Mouse (Mus musculus) forebrain, postnatal 0 days (tissue): ENCODE data around the gene Jchain. TPM values are rescaled to one million over a fixed set of nuclear protein-coding genes. Genes with fewer than 3 reads are reported as not detected.
"Not testable (repeated sequence)": the region's sequence is repeated elsewhere in the genome, so short reads cannot be mapped to it uniquely, and the experiment has no call there.

Experiments
- ATAC-seq: fragments of 200-750 bp; cut with Nextera tagmentation; 2 replicates; pipeline ENCODE4 v1.8.0; 2017; ENCODE audit warnings: mild to moderate bottlenecking, moderate library complexity
- DNase-seq: peaks from one replicate; pipeline ENCODE4 v3.0.0-alpha.2; 2015
- H3K27ac ChIP-seq: fragments of 300-500 bp; sonication (generic); 2 replicates; pipeline ENCODE4 v1.5.1; 2014; ENCODE audit warnings: low read depth, mild to moderate bottlenecking, antibody characterized with exemption, low read length, moderate library complexity, mixed read lengths
- H3K27me3 ChIP-seq: fragments of 300-500 bp; sonication (generic); 2 replicates; pipeline ENCODE4 v1.6.1; 2014; ENCODE audit warnings: mild to moderate bottlenecking, low read length, mixed read lengths; ENCODE audit not compliant: insufficient read depth
- H3K36me3 ChIP-seq: fragments of 300-500 bp; sonication (generic); 2 replicates; pipeline ENCODE4 v1.6.1; 2014; ENCODE audit warnings: mild to moderate bottlenecking, moderate library complexity; ENCODE audit not compliant: insufficient read depth
- H3K4me1 ChIP-seq: fragments of 300-500 bp; sonication (generic); 2 replicates; pipeline ENCODE4 v1.6.1; 2014; ENCODE audit warnings: antibody characterized with exemption; ENCODE audit not compliant: insufficient read depth
- H3K4me2 ChIP-seq: fragments of 300-500 bp; sonication (generic); 2 replicates; pipeline ENCODE4 v1.6.1; 2014; ENCODE audit warnings: low read depth, mild to moderate bottlenecking, moderate library complexity
- H3K4me3 ChIP-seq: fragments of 300-500 bp; sonication (generic); 2 replicates; pipeline ENCODE4 v1.5.1; 2014; ENCODE audit warnings: low read depth, low read length, mixed read lengths
- H3K9ac ChIP-seq: fragments of 300-500 bp; sonication (generic); 2 replicates; pipeline ENCODE4 v1.6.1; 2014; ENCODE audit warnings: mild to moderate bottlenecking
- H3K9me3 ChIP-seq: fragments of 300-500 bp; sonication (generic); 2 replicates; pipeline ENCODE4 v1.6.1; 2016; ENCODE audit warnings: low read length
- CTCF ChIP-seq: sonication (generic); IDR thresholded peaks from 2 replicates; pipeline ENCODE4 v1.5.1; 2016; ENCODE audit warnings: antibody characterized with exemption, control low read depth, low read depth
- WGBS: fragments of 180-500 bp; shearing (Covaris S2); extraction: QIAGEN DNeasy Blood & Tissue Kit; methylation state at CpG from one replicate; pipeline ENCODE4 v1.1.7; 2014; 5-methylcytosine and 5-hydroxymethylcytosine counted together
- polyA plus RNA-seq: library from polyadenylated mRNA; unstranded; fragments of >200 nt; fragmentation: Nextera tagmentation; extraction: Ambion mirVana; gene quantifications from 2 replicates; pipeline ENCODE4 v1.2.1, GENCODE M21; 2015
- total RNA-seq: library from RNA; depleted of rRNA; stranded (reverse); fragments of >200 nt; gene quantifications from 2 replicates; pipeline ENCODE4 v1.2.3, GENCODE M21; 2014

Jchain gene
- total and polyA plus RNA-seq, 2 experiments from 2014 or later = 0.14 to 0.28 TPM

DNA sequence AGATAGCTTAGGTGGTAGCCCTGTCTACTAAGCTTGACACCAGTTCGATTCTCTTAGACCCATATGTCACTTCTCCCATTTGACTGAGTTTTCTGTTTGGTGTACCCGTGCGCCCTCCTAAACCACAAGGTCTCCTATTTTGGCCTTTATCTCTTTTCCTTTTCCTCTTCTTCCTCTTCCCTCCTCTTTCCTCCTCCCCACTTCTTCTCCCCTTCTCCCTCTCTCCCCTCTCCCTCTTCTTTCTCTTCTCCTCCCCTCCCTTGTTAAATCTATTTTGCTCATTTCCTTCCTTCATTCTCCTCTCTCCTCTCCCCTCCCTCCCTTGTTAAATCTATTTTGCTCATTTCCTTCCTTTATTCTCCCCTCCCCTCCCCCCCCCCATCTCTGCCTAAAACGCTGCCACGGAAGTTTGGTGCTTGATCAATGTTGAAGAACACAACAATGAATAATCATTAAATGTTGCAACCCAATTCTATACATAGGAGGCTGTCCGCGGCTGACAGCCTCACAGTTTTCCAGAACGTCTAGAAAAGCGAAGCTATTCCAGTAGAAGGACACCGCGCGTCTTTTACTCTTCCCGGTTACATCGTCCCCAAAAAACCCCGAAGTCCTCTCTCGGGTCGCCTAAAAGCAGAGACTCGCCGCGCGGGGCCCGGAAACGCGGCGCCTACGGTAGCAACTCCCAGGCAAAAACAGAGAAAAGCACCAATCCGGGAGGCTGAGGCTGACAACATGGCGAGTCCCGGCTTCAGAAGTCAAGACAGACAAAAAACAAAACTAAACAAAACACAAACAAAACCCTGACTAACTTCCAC, 25.8 kb upstream of the Jchain start:
- peak; percentile 69 for ATAC-seq
- Histone ChIP-seq H3K9ac (peak overlapping the region; percentile 52), H3K27me3 (no peaks in the 10 kb centered on the region), H3K9me3 (no peaks in the 10 kb centered on the region), H3K4me3 (peak overlapping the region; percentile 80), H3K27ac (peak overlapping the region; percentile 66), H3K36me3 (0 out of 2 replicates have a peak, but pooled peaks cover 3% of the 10 kb centered on the region), H3K4me1 (peaks cover 21% of the 10 kb centered on the region), H3K4me2 (peak overlapping the region; percentile 52)
- 7% methylated on average over 29 of the region's 29 CpGs for WGBS
- no peak for TF ChIP-seq CTCF
- no peak for DNase-seq

DNA sequence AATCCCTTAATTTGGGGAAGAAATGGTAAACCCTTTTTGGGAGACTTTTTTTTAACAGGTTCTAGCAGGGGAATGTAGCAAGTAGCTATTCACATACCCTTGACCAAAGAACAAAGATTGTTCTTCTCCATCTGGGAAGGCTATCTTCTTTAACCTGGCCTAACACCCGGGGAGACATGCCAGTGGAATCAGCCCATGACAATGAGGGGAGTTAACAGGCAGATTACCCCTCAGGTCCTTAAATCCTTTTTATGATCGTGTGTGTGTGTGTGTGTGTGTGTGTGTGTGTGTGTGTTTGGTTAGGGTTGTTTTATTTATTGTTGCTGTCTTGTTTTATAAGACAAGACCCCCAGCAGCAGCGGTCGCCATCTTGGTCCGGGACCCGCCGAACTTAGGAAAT, 17.8 kb upstream of the Jchain start:
- Histone ChIP-seq H3K36me3 (no peaks in the 10 kb centered on the region), H3K9ac (no peak overlapping the region), H3K4me3 (no peak overlapping the region), H3K4me2 (no peak overlapping the region), H3K4me1 (no peaks in the 10 kb centered on the region), H3K27ac (no peak overlapping the region), H3K9me3 (no peaks in the 10 kb centered on the region), H3K27me3 (no peaks in the 10 kb centered on the region)
- DNase-seq (no peak), ATAC-seq (no peak)
- TF ChIP-seq CTCF = no peak
- WGBS = 84% methylated on average over 7 of the region's 7 CpGs

DNA sequence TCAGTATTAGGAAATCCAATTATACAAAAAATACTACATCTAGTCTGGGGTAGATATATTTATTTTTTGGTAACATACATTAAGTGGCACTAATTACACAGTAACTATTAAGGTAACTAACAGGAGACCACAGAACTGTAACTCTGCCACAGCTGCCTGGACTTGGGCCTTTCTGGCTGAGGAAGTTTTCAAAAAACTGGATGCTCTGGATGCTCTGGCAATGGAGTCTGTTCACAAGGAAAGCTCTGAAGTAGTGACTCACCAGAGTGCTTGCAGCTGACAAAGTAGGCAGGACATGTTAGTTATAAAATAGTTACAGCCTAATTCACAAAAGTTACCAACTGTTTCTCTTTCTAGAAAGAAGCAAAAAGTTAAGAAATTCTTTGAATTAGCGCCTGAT, 16.7 kb upstream of the Jchain start:
- WGBS = 89% methylated on average over 1 of the region's 1 CpGs

DNA sequence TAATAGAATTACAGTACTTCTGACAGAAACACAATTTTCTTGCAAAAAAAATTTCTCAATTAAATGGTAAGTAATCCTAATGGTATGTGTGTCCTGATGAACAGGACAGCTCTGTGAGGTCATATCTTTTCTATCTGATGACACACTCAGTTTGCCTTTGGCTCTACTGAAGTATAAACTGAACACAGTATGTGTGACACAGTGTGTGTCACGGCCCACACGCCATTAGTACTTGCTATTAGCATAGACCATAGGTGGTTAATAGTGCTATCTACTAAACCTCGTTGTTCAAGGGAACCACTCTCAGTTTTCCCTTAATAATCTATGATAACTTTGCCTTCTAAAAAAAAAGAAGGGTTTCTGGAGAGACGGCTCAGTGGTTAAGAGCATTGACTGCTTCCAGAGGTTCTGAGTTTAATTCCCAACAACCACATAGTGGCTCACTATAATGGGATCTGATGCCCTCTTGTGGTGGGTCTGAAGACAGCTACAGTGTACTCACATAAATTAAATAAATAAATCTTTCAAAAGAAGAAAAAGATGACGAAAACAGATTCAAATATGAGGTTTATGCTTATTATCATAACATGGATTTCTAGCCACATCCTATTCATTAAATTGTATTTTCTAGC, 15.1 kb upstream of the Jchain start:
- ATAC-seq (peak; percentile 77), DNase-seq (peak; percentile 45)
- Histone ChIP-seq H3K9me3 (no peaks in the 10 kb centered on the region), H3K4me3 (no peak overlapping the region), H3K4me1 (no peaks in the 10 kb centered on the region), H3K36me3 (no peaks in the 10 kb centered on the region), H3K27ac (no peak overlapping the region), H3K4me2 (no peak overlapping the region), H3K27me3 (no peaks in the 10 kb centered on the region), H3K9ac (no peak overlapping the region)
- WGBS = 59% methylated on average over 5 of the region's 5 CpGs
- peak; percentile 67 for TF ChIP-seq CTCF

More for the DNA sequence above, 16.7 kb upstream of the Jchain start:
- H3K4me1 ChIP-seq, H3K27ac ChIP-seq, H3K9ac ChIP-seq, H3K27me3 ChIP-seq, H3K9me3 ChIP-seq, H3K4me3 ChIP-seq, H3K4me2 ChIP-seq, H3K36me3 ChIP-seq, ATAC-seq, DNase-seq: not testable (repeated sequence)

DNA sequence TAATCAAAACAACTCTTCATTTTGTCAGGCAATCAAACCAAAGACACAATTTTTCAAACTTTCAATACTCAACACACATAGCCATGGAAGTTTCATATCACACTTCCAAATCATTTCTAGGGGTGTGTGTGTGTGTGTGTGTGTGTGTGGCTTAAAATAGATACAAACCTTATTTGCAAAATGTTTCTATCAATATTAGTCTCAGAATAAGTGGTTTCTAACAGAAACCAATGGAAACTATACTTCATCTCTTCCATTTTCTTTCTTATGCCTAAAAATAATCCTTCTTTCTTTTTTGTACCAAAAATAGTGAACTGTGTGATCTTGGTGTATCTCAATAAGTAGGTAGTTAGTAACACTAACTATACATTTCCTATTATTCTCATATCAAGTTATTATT, 13.2 kb upstream of the Jchain start:
- Histone ChIP-seq H3K27ac (no peak overlapping the region), H3K4me1 (no peaks in the 10 kb centered on the region), H3K27me3 (no peaks in the 10 kb centered on the region), H3K4me3 (no peak overlapping the region), H3K9ac (no peak overlapping the region), H3K9me3 (no peaks in the 10 kb centered on the region), H3K36me3 (no peaks in the 10 kb centered on the region), H3K4me2 (no peak overlapping the region)
- DNase-seq = no peak
- no peak for TF ChIP-seq CTCF
- ATAC-seq = no peak

DNA sequence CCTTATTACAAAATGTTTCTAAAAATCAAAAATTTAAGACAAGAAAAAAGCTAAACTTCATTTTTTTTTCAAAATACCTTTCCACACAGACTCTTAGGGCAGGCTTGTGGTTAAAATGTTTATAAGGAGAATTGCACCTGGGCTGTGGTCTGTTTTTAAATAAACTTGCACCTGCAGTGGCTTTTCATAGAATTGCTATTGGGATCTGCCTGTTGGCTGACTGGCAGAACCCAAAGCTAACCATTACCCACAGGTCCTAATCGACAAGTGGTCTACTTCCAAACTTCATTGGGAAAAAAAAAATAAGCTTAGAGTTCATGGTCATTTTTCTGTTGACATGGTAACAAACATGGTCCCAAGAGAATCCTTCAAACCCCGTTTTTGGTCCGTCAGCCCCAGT, 7.0 kb upstream of the Jchain start:
- no peak overlapping the region for H3K4me3 ChIP-seq
- WGBS = 71% methylated on average over 3 of the region's 3 CpGs
- H3K27me3 ChIP-seq = no peaks in the 10 kb centered on the region
- no peak overlapping the region for H3K27ac ChIP-seq
- no peak for ATAC-seq
- H3K36me3 ChIP-seq = no peaks in the 10 kb centered on the region
- TF ChIP-seq CTCF = no peak
- H3K9ac ChIP-seq = no peak overlapping the region
- H3K4me1 ChIP-seq = no peaks in the 10 kb centered on the region
- H3K4me2 ChIP-seq = no peak overlapping the region
- no peaks in the 10 kb centered on the region for H3K9me3 ChIP-seq
- DNase-seq = no peak

DNA sequence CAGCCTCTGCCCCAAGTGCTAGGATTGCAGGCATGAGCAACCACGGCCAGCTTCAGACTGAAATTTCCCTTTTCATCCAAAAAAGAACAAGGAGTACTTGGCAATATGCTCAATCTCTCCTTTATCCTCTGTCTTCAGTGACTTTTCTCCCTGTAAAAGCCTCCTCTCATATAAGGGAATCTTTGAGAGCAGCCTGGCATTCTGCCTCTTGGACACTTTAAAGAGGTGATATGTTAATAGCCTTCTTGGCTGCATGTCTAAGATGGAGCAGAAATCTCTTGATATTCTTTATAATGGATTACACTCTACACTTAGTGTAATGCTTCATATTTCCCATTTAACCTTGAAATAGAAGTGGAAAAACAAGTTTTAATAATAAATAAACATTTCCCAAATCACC, 3.2 kb upstream of the Jchain start:
- no peak overlapping the region for H3K4me3 ChIP-seq
- no peak for ATAC-seq
- 46% methylated on average over 1 of the region's 1 CpGs for WGBS

More for the DNA sequence above, 3.2 kb upstream of the Jchain start:
- Histone ChIP-seq H3K4me1 (no peaks in the 10 kb centered on the region), H3K9ac (no peak overlapping the region), H3K36me3 (no peaks in the 10 kb centered on the region), H3K9me3 (no peaks in the 10 kb centered on the region), H3K4me2 (no peak overlapping the region), H3K27me3 (no peaks in the 10 kb centered on the region), H3K27ac (no peak overlapping the region)
- no peak for TF ChIP-seq CTCF
- no peak for DNase-seq
